Comparison of ENCODE assay signal across 24 mouse cellular contexts in the genomic region with DNA sequence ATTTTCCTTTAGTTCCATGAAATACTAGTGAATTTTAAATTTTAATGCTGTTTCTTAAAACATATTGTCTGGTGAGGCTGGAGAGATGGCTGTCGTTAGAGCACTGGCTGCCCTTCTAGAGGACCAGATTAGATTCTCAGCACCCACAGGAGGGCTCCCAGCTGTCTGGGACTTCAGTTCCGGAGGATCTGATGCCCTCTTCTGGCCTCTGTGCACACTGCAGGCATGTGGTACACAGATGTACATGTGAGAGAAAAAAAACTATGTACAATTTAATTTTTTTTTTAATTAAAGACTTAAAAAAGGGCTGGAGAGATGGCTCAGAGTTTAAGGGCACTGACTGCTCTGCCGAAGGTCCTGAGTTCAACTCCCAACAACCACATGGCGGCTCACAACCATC. TPM values are rescaled to one million over a fixed set of nuclear protein-coding genes. Genes with fewer than 3 reads are reported as not detected.
DNase-seq lines count a peak whose midpoint lies in the region; ATAC-seq and TF ChIP-seq lines count a peak whose summit lies in the region.
"Had no signal": no experiment of that assay in that cellular context is flagged by ENCODE, and none has a peak within 500 bp of the region (broad histone marks: within the 10 kb centered on the region; RNA-seq: fewer than 3 reads in every experiment).

No protein-coding gene starts in this region.

- TF ChIP-seq CTCF in layer of hippocampus, adult 2 months (conservative IDR thresholded peaks at IDR 0.05), result peak; percentile 55
- peak; percentile 60 for TF ChIP-seq CTCF in Patski (IDR thresholded peaks at IDR 0.05)

- H3K4me3 ChIP-seq in layer of hippocampus, adult 2 months, result no peak overlapping the region
- no peak overlapping the region for H3K4me3 ChIP-seq in heart, embryonic 10.5 days
- H3K4me3 ChIP-seq: embryonic facial prominence, embryonic 13.5 days; heart, embryonic 15.5 days; midbrain, embryonic 15.5 days had no signal

- POLR2A ChIA-PET in Patski (lab: Charles Lee), result no interaction called here

- no peak for ATAC-seq in Patski
- ATAC-seq: activated CD4-positive, CD25-positive, alpha-beta regulatory T cell, adult 4 months; forebrain, postnatal 0 days; intestine, embryonic 16.5 days; midbrain, embryonic 15.5 days had no signal

- no peaks in the 10 kb centered on the region for H3K4me1 ChIP-seq in heart, embryonic 10.5 days
- H3K4me1 ChIP-seq: heart, embryonic 15.5 days; midbrain, embryonic 15.5 days had no signal

- DNase-seq in cerebellum, postnatal 10 days, result peak; percentile 36 to 42
- no peak for DNase-seq in cerebellum, postnatal 4 days (ENCODE audit: low spot score in 2 of 2)
- DNase-seq in layer of hippocampus, adult 2 months (ENCODE audit: low spot score in 2 of 2), result no peak
- no peak for DNase-seq in layer of hippocampus, adult 9-11 months
- DNase-seq in 416B (ENCODE audit: low read depth) (peak; percentile 22), Patski (ENCODE audit: low read depth, low spot score) (no peak)
- DNase-seq in cerebellum, adult 9-10 months, result no peak
- DNase-seq in heart, embryonic 10.5 days (ENCODE audit: low spot score), result no peak
- DNase-seq: adrenal gland, postnatal 36 days; cerebellum, adult 2 months; forebrain, postnatal 0 days; liver; right cerebral cortex, adult 18-20 months had no signal

- no peaks in the 10 kb centered on the region for H3K27me3 ChIP-seq in Patski
- H3K27me3 ChIP-seq in heart, embryonic 10.5 days (ENCODE audit: insufficient read depth, poor library complexity, severe bottlenecking), result no peaks in the 10 kb centered on the region
- H3K27me3 ChIP-seq: embryonic facial prominence, embryonic 13.5 days; heart, embryonic 15.5 days; midbrain, embryonic 15.5 days had no signal

- WGBS in heart, embryonic 10.5 days, result 79% methylated on average over 4 of the region's 4 CpGs

- H3K27ac ChIP-seq in layer of hippocampus, adult 2 months, result no peak overlapping the region
- H3K27ac ChIP-seq in heart, embryonic 10.5 days, result no peak overlapping the region
- H3K27ac ChIP-seq: embryonic facial prominence, embryonic 13.5 days; heart, embryonic 15.5 days; midbrain, embryonic 15.5 days had no signal

- H3K9me3 ChIP-seq in heart, embryonic 10.5 days, result no peaks in the 10 kb centered on the region
- H3K9me3 ChIP-seq: G1E; heart, embryonic 15.5 days; midbrain, embryonic 15.5 days had no signal

- H3K36me3 ChIP-seq in heart, embryonic 10.5 days, result no peaks in the 10 kb centered on the region; the same call in 1 of the 2 replicates
- H3K36me3 ChIP-seq: G1E; heart, embryonic 15.5 days; midbrain, embryonic 15.5 days had no signal

- CTCF ChIA-PET in Patski (lab: Charles Lee), result interaction anchor here (1.4 to 1.6 kb wide), 2 partner anchors 9 to 169 kb away, joined by 3 to 4 read pairs; no protein-coding TSS in a partner anchor

- in situ Hi-C loops in Patski (cut with MboI; ENCODE audit: low pct_unique_long_range_greater_than_20kb), result no loop called here

RNA-seq across cellular contexts. Expression of gene Pygo1, which starts 9.9 kb away (rescaled TPM):
- 10 to 100 TPM; 30.9 to 32.9 TPM for total RNA-seq in layer of hippocampus, adult 2 months (2021)
- polyA plus RNA-seq in Patski (2021), result 8.4 TPM
- polyA plus RNA-seq in heart, embryonic 10.5 days (2016; fragmentation: Nextera tagmentation; extraction: Ambion mirVana), result 1.6 and 2.2 TPM in 2 replicates
- total RNA-seq: megakaryocyte progenitor cell, adult 5-6 weeks had no signal
- polyA plus RNA-seq: activated CD4-positive, CD25-positive, alpha-beta regulatory T cell, adult 4 months; G1E had no signal

RNA-seq across cellular contexts. Expression of gene Dyx1c1, which starts 23.3 kb away (rescaled TPM):
- 1 to 10 TPM; 2.5 to 3.8 TPM for total RNA-seq in layer of hippocampus, adult 2 months (2021)
- 0.77 TPM for polyA plus RNA-seq in Patski (2021)
- 0.59 and 1.1 TPM in 2 replicates for polyA plus RNA-seq in heart, embryonic 10.5 days (2016; fragmentation: Nextera tagmentation; extraction: Ambion mirVana)
- polyA plus RNA-seq: G1E had no signal

RNA-seq across cellular contexts. Expression of gene Gm44503, which starts 23.3 kb away (rescaled TPM):
- not detected for total RNA-seq in layer of hippocampus, adult 2 months (2021)
- polyA plus RNA-seq in Patski (2021), result not detected
- polyA plus RNA-seq in heart, embryonic 10.5 days (2016; fragmentation: Nextera tagmentation; extraction: Ambion mirVana), result not detected in 2 replicates
- total RNA-seq: adrenal gland, postnatal 36 days; G1E; gastrocnemius, adult 18-20 months; left cerebral cortex, postnatal 36 days; megakaryocyte progenitor cell, adult 5-6 weeks had no signal
- polyA plus RNA-seq: activated CD4-positive, CD25-positive, alpha-beta regulatory T cell, adult 4 months; embryonic facial prominence, embryonic 13.5 days; forebrain, postnatal 0 days; heart, embryonic 15.5 days; intestine, embryonic 16.5 days; lung, embryonic 16.5 days; midbrain, embryonic 15.5 days; neural tube, embryonic 11.5 days had no signal

RNA-seq across cellular contexts. Expression of gene Ccpg1os, which starts 49.9 kb away (rescaled TPM):
- total RNA-seq in layer of hippocampus, adult 2 months (2021), result 10 to 100 TPM in 1 of 2 experiments, 1 to 10 TPM in 1; 9.3 to 11.0 TPM
- 24.3 TPM for polyA plus RNA-seq in Patski (2021)
- 11.5 and 12.9 TPM in 2 replicates for polyA plus RNA-seq in heart, embryonic 10.5 days (2016; fragmentation: Nextera tagmentation; extraction: Ambion mirVana)

RNA-seq across cellular contexts. Expression of gene Ccpg1, which starts 49.9 kb away (rescaled TPM):
- total RNA-seq in layer of hippocampus, adult 2 months (2021), result 100 to 1,000 TPM; 149 to 152 TPM
- polyA plus RNA-seq in Patski (2021), result 63.2 TPM
- polyA plus RNA-seq in heart, embryonic 10.5 days (2016; fragmentation: Nextera tagmentation; extraction: Ambion mirVana), result 18.3 and 23.5 TPM in 2 replicates

Comparison
In these comparisons a context has a peak if more than half of its experiments do, and no peak if none do; other contexts are left out.
1. DNase-seq: peak in cerebellum, postnatal 10 days (2 of 2) and 416B (single experiment); none in cerebellum, postnatal 4 days (0 of 2), layer of hippocampus, adult 2 months (0 of 2), layer of hippocampus, adult 9-11 months (single experiment), Patski (single experiment), cerebellum, adult 9-10 months (single experiment) and heart, embryonic 10.5 days (single experiment).